Mouse (Mus musculus): ENCODE results near the gene Ccl26.
"Not testable (repeated sequence)": the region's sequence is repeated elsewhere in the genome, so short reads cannot be mapped to it uniquely, and the experiment has no call there.

The Ccl26 gene

DNA sequence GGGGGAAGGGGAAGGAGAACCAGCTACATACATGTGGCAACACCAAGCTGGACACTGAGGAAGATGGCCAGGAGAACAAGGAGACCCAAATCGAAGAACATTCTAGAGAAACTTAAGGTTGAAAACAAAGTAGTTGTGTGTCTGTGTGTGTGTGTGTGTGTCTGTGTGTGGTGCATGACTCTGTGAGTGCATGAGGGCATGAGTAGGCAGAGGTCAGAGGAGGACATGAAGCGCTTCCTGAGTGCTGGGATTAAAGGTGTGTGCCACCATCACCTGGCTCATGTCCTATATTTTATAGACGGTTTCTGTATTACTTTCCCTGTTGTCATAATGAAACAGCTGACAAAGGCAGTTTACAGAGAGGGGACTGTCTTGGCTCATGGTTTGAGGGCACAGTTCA is at the start of gene Ccl26:
TSS of gene Ccl26 (minus strand) at position 101 of the 400 bp plus-strand sequence.
- in situ Hi-C loops (cut with MboI; ENCODE audit: low pct_unique_long_range_greater_than_20kb in 1 of 2, low sequenced_read_pairs in 2 of 2, unreplicated experiment in 1 of 2), result no loop called here

DNA sequence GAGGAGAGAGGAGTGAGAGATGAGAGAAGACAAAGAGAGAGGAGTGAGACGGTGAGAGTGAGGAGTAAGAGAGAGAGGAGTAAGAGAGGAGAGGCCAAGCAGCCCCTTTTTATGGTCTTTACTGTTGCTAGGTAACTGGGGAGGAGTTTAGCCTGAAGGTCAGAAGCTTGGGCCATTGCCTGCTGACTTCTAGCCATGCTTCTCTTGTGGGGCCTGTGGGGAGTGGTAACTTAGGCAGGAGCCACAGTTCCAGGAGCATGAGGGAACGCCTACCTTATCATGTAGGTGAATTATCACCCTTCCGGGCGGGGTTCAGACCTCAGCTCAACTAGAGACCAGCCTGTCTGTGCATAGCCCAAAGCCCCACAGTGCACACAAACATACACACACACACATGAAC is 46.4 kb upstream of the Ccl26 start:
- in situ Hi-C loops (cut with MboI; ENCODE audit: low pct_unique_long_range_greater_than_20kb in 1 of 2, low sequenced_read_pairs in 2 of 2, unreplicated experiment in 1 of 2), result loop anchor here (10.0 kb wide), 3 partner anchors 55 to 235 kb away; no protein-coding TSS in a partner anchor

DNA sequence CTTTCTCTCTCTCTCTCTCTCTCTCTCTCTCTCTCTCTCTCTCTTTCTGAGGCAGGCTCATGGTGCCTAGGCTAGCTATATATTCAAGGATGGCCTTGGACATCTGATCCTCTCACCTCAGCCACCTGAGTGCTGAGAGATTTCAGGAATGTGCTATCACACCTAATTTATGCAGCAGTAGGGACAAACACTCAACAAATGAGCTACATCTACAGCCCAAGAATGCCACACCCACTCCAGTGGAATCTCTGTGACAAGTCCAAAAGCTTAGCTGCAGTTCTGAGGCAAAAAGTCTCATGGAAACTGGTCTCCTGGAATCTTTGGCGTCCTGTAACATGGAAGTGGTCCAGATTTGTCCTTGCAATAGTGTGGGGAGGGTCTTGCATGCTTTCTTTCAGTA is 44.2 kb upstream of the Ccl26 start:
- in situ Hi-C loops (cut with MboI; ENCODE audit: low pct_unique_long_range_greater_than_20kb in 1 of 2, low sequenced_read_pairs in 2 of 2, unreplicated experiment in 1 of 2), result no loop called here

DNA sequence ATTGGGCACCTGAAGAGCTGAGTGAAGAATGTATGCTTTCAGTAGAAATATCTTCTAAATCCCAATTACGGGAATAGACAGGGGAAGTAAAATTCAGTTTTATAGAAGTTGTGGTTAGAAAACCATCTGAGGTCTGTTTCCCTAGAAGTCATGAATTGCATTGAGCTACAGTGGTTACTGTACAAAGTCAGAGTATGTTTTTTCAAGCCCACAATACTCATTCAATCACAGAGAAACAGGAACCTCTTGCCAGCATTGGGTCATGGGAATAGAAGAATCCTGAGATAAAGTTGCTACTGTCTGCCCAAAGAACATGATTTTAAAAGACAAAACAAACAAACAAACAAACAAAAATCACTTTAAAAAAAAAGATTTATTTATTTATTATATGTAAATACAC is 43.3 kb upstream of the Ccl26 start:
- in situ Hi-C loops (cut with MboI; ENCODE audit: low pct_unique_long_range_greater_than_20kb in 1 of 2, low sequenced_read_pairs in 2 of 2, unreplicated experiment in 1 of 2), result not testable (repeated sequence)

DNA sequence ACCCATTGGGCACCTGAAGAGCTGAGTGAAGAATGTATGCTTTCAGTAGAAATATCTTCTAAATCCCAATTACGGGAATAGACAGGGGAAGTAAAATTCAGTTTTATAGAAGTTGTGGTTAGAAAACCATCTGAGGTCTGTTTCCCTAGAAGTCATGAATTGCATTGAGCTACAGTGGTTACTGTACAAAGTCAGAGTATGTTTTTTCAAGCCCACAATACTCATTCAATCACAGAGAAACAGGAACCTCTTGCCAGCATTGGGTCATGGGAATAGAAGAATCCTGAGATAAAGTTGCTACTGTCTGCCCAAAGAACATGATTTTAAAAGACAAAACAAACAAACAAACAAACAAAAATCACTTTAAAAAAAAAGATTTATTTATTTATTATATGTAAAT is 41.3 kb upstream of the Ccl26 start:
- in situ Hi-C loops (cut with MboI; ENCODE audit: low pct_unique_long_range_greater_than_20kb in 1 of 2, low sequenced_read_pairs in 2 of 2, unreplicated experiment in 1 of 2), result not testable (repeated sequence)

DNA sequence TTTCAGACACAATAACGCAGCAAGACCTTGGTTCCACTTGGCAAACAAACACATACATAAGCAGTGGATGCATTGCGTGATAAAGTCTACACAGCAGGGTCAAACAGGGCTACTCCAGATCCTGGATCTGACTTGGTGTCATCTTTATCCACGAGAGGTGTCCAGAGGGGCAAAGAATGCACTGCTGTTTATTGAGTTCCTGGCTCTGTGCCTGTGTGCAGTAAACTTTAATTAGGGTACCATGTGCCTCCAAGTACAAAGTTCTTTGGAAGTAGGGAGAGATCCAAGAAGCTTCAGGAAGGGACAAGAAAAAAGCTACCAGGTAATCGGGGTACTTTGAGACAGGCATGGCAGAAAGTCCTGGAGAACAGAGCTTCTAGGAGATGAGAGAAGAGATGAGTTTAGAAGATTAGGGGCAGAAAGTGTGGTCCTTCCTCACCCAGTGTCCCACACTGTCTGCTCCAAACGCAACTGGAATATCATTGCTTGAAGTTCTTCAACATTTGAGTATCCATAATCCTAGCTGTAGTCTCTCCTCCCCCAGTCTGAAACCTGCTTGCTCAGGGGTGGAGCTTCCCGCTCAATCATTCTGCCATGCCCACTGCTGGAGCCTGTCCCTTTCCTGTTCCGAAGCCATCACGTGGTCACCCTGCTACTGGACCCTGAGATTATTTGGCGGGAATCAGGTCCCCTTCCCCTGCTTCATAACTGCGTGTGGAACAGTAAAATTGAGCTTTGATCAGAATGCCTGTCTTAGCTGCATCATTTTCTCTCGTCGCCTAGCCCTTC is 26.8 kb upstream of the Ccl26 start:
- in situ Hi-C loops (cut with MboI; ENCODE audit: low pct_unique_long_range_greater_than_20kb in 1 of 2, low sequenced_read_pairs in 2 of 2, unreplicated experiment in 1 of 2), result no loop called here

DNA sequence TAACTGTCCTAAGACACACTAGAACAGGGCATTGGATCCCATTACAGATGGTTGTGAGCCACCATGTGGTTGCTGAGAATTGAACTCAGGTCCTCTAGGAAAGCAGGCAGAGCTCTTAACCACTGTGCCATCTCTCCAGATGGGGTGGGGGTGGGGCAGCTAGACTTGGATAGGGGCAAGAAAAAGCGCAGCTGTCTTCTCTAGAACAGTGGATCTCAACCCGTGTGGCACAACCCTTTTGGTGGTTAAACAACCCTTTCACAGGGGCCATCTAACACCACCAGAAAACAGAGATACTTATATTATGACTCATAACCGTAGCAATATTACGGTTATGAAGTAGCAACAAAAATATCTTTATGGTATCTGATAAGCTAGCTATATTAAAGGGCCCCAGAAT is 24.4 kb upstream of the Ccl26 start:
- in situ Hi-C loops (cut with MboI; ENCODE audit: low pct_unique_long_range_greater_than_20kb in 1 of 2, low sequenced_read_pairs in 2 of 2, unreplicated experiment in 1 of 2), result no loop called here

DNA sequence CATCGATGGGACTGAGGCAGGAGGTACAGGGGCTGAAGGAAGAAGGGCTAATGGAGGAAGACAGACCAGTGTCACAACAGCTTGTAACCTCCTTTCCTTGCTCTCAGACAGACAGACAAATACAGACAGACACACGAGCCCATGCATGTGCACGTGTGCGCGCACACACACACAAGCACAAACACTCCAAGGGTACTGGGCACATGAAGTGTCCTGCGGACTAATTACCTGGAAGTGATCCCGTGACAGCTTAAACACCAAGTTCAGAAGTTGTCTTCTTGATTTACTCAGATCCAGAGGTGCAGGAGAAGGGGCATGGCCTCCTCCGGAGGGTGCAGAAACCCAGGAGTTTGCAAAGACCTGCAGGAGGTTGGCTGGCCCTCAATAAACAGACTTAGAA is 22.3 kb upstream of the Ccl26 start:
- in situ Hi-C loops (cut with MboI; ENCODE audit: low pct_unique_long_range_greater_than_20kb in 1 of 2, low sequenced_read_pairs in 2 of 2, unreplicated experiment in 1 of 2), result no loop called here

DNA sequence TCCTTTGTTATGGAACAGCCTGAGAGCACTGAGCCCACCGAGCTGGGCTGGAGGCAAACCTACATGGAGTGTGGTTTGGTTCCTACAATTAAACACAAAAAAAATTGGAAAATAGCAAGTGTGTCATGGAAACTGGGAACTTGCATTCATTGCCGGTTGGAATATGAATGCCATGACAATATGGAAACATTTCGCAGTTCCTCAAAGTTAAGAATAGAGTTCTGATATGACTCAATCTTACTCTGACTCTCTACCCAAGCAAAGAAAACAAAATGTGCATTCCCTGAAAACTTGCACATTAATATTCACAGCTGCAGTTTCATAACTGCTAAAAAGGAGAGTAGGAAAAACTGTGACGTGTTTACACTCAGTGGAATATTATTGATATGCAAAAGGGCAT is 19.0 kb upstream of the Ccl26 start:
- in situ Hi-C loops (cut with MboI; ENCODE audit: low pct_unique_long_range_greater_than_20kb in 1 of 2, low sequenced_read_pairs in 2 of 2, unreplicated experiment in 1 of 2), result no loop called here

DNA sequence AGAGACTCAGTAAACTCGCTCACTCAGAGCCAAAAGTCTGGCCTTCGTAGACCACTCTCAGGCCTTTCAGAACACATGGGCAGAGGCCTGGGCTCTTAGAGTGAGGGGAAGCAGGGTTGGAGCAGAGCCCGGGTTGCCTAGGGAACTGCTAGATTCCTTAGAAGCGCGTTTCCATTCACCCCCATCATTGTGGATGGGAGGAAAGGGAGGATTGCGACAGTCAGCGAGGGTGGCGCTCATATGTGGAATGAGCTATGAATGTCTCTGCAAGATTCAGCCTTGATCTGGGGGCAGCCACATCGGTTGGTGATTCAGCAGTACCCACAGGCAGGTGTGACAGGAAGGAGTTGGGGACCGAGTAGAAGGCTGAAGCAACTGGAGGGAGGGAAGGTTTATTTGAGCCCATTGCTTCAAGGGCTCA is 16.0 kb upstream of the Ccl26 start:
- in situ Hi-C loops (cut with MboI; ENCODE audit: low pct_unique_long_range_greater_than_20kb in 1 of 2, low sequenced_read_pairs in 2 of 2, unreplicated experiment in 1 of 2), result no loop called here

DNA sequence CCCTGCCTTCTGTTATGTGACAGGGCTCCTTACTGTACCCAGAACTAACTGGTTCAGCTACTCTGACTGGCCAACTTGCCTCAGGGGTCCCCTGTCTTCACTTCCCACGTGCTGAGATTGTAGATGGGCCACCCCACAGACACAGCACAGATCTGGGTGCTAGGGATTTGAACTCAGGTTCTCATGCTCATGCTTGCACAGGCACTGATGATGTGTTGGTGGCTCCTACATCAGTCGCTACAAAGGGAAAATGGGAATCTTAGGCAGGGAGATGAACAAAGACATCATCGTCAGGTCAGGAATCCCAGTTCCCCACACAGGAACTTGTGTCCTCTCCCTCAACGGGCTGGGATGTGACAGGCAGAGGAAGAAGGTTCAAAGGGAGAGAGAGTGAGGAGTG is 12.7 kb upstream of the Ccl26 start:
- in situ Hi-C loops (cut with MboI; ENCODE audit: low pct_unique_long_range_greater_than_20kb in 1 of 2, low sequenced_read_pairs in 2 of 2, unreplicated experiment in 1 of 2), result no loop called here

DNA sequence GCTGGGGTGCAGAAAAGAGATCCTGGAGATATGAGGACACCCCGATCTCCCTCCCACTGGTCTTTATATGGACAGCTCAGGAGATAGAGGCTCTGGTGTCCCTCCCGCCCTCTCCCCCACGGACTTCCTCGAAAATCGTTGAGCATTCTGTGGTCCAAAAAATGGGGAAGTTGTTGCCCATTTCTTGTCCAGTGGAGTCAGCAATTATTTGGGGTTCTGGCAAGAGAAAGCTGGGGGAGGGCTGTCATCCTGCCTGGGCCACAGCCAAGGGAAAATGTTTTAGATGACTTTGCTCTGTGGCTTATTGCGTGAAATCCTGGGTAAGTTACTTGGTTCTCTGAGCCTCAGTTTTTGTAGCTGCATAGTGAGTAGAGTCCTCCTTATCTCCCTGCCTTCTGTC is 9.6 kb upstream of the Ccl26 start, which contains the start of gene Ccl24:
TSS of gene Ccl24 (minus strand) at position 44 of the 400 bp plus-strand sequence.
- in situ Hi-C loops (cut with MboI; ENCODE audit: low pct_unique_long_range_greater_than_20kb in 1 of 2, low sequenced_read_pairs in 2 of 2, unreplicated experiment in 1 of 2), result no loop called here

DNA sequence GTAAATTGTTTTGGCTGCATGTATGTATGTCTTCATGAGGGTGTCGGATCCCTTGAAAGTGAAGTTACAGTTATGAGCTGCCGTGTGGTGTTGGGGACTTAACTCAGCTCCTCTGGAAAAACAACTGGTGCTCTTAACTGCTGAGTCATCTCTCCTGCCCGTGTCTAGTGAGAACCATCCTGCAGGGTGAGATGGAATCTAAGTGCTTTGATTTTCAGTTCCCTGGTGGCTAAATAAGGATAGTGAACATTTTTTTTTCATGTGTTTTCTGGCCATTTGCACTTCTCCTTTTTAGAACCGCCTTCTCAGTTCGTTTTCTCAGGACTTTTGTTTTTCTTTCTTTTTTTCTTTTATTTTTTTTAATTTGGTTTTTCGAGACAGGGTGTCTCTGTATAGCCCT is 5.3 kb upstream of the Ccl26 start:
- in situ Hi-C loops (cut with MboI; ENCODE audit: low pct_unique_long_range_greater_than_20kb in 1 of 2, low sequenced_read_pairs in 2 of 2, unreplicated experiment in 1 of 2), result no loop called here

DNA sequence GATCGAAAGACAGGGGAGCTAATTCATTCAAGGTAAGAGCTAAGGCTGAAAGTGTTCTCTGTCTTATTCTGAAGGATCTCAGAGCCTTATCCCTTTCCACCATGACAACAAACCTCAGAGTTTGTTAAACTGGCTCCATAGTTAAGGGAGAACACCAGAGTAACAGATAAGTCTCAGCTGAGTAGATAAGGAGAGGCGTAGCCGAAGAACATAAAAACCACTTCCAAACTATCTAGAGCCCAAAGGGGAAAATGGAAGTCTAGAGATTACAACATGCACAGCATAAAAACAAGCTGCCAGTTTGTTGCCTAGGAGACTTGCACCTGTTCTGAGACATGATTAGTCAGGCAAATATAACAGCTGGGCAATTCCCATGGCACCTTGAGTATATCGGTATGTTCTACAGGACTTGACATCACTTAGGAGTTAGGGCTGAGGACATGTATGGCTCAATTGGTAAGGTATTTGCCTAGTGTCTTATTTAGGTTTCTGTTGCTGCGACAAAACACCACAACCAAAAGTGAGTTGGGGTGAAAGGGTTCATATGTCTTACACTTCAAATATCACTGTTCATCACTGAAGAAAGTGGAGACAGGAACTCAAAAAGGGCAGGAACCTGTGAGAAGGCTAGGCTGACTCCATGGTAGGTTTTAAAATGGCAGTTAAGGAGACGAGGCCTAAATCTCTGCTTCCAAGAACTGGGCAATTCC is 4.3 kb upstream of the Ccl26 start:
- in situ Hi-C loops (cut with MboI; ENCODE audit: low pct_unique_long_range_greater_than_20kb in 1 of 2, low sequenced_read_pairs in 2 of 2, unreplicated experiment in 1 of 2), result no loop called here

DNA sequence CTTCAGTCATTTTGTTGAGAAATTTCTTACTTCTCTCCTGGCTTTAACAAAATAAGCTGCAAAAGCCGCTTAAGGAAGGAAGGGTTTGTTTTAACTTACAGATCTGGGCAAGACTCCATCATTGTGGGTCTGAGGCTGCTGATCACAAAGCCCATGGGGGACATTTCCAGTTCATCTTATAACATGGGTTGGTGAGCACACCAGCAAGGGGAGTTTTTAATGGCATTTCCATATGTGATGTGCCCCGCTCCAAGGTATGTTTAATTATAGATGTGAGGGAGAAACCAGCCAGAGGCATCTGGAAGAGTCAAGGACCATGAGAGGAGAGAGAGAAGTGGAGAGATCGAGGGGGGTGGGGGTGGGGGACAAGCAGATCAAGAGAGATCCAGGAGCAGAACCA is 5.7 kb downstream of the Ccl26 start:
- in situ Hi-C loops (cut with MboI; ENCODE audit: low pct_unique_long_range_greater_than_20kb in 1 of 2, low sequenced_read_pairs in 2 of 2, unreplicated experiment in 1 of 2), result loop anchor here in 1 of 2 experiments (10.0 kb wide), 1 partner anchor 57 kb away; no protein-coding TSS in a partner anchor

DNA sequence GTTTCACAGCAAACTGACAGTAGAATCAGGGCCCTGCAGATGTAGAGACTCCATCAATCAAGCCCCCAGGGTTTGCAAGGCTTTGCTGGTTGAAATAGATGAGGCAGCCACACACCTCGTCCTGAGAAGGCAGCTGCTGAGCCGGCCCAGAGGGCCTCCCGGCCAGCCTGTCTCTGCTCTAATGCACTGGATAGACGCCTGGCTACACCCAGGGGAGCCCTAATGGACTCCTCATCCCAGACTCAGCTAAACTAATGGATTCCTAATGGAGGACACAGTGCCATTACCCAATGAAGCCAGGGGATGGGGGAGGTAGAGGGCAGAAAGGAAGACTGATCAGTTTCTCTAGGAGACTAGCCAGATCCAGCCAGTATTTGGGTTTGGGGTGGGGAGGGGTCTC is 6.3 kb downstream of the Ccl26 start:
- in situ Hi-C loops (cut with MboI; ENCODE audit: low pct_unique_long_range_greater_than_20kb in 1 of 2, low sequenced_read_pairs in 2 of 2, unreplicated experiment in 1 of 2), result loop anchor here in 1 of 2 experiments (10.0 kb wide), 1 partner anchor 58 kb away; no protein-coding TSS in a partner anchor

DNA sequence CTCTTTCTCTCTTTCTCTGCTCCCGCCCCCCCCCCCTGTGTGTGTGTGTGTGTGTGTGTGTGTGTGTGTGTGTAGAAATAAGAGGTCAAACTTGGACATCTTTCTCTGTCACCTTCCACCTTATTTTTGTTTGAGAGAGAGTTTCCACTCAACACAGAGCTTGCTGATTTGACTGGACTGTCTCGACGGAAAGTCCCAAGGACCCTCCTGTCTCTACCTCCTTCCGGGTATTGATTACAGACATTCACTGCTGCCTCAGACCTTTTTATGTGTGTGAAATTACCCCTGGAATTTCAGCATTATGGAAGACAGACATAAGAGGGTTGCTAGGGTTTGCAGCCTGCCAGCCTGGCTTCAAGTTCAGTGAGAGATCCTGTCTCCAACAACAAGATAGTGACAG is 7.1 kb downstream of the Ccl26 start:
- in situ Hi-C loops (cut with MboI; ENCODE audit: low pct_unique_long_range_greater_than_20kb in 1 of 2, low sequenced_read_pairs in 2 of 2, unreplicated experiment in 1 of 2), result loop anchor here in 1 of 2 experiments (10.0 kb wide), 1 partner anchor 59 kb away; no protein-coding TSS in a partner anchor

DNA sequence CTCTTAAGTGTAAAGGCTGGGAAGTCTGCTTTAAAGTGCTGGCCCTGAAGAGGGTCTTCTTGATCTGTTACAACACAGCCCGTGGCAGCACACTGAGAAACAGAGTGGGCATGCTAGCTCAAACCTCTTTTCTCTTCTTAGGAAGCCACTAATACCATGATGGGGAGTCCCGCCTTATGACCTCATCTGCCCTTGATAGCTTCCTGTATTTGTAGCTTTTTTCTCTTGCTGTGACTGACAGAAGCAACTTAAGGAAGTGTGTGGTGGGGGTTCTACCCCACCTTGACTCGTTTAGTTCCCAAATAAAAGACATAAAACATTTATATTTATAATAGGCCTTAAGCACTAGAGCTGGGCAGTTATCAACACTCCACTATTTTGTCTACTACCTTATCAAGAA is 11.8 kb downstream of the Ccl26 start:
- in situ Hi-C loops (cut with MboI; ENCODE audit: low pct_unique_long_range_greater_than_20kb in 1 of 2, low sequenced_read_pairs in 2 of 2, unreplicated experiment in 1 of 2), result loop anchor here in 1 of 2 experiments (10.0 kb wide), 1 partner anchor 63 kb away; no protein-coding TSS in a partner anchor

DNA sequence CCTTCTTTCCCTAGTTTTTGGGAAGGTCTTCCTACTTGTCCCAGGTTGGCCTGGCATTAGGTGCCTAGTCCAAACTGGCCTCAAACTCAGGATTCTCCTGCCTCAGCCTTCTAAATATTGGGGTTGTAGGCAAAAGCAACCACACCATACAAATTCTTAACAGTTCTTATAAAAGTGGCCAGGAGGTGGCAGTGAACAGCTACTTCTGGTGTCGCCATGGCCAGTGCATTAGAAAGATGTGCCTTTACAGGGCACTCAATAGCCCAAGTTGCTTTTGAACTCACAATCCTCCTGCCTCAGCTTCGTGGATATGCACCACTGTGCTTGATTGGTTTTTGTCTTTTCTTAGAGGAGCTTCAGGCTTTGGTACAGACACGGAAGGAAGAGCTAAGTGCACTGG is 12.5 kb downstream of the Ccl26 start:
- in situ Hi-C loops (cut with MboI; ENCODE audit: low pct_unique_long_range_greater_than_20kb in 1 of 2, low sequenced_read_pairs in 2 of 2, unreplicated experiment in 1 of 2), result loop anchor here in 1 of 2 experiments (10.0 kb wide), 1 partner anchor 64 kb away; no protein-coding TSS in a partner anchor

Data from mouse embryonic stem cell (cell line).